Mouse (Mus musculus): ENCODE measurements around the gene Hsd17b13. TPM values are rescaled to one million over a fixed set of nuclear protein-coding genes. Genes with fewer than 3 reads are reported as not detected.

Hsd17b13 gene
- polyA plus RNA-seq, 1 experiment from 2014 or later: 459 TPM

DNA sequence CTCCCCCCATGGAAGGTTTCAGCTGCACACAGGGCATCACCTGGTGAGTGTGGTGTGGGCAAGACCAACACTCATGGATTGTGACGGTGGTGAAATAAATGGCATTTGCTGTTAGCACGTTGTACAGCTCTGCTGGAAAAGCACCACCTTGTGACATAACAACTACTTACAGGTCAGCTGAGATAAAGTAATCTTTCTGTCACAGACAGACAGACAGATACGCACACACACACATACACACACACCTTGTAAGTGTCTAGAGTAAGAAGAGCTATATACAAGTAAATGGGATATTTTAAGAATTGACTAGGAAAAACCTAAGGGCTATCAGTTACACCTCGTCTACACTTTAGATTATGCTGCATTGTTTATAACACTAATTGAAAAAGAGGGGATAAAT lies 17.5 kb upstream of the Hsd17b13 start:
- H3K9ac ChIP-seq (replicated peaks): no peak overlapping the region
- no peaks in the 10 kb centered on the region for H3K9me3 ChIP-seq (ENCODE audit: low read length)
- no peak overlapping the region for H3K27ac ChIP-seq (ENCODE audit: low read depth)
- TF ChIP-seq CTCF (IDR thresholded peaks at IDR 0.05; ENCODE audit: low read depth) (no peak), EP300 (IDR thresholded peaks at IDR 0.05; ENCODE audit: low read depth) (peak; percentile 68)
- no peaks in the 10 kb centered on the region for H3K4me1 ChIP-seq (ENCODE audit: insufficient read depth)
- peaks cover 19% of the 10 kb centered on the region for H3K36me3 ChIP-seq (replicated peaks; ENCODE audit: insufficient read depth, low read length)
- ATAC-seq (peak; percentile 54), DNase-seq (no peak)
- 59% methylated on average over 4 of the region's 4 CpGs for WGBS (ENCODE audit: insufficient replicate concordance)
- no peak overlapping the region for H3K4me2 ChIP-seq (ENCODE audit: low read depth, low read length)
- H3K4me3 ChIP-seq (ENCODE audit: low read depth, low read length): no peak overlapping the region
- no peaks in the 10 kb centered on the region for H3K27me3 ChIP-seq (ENCODE audit: insufficient read depth, low read length)

DNA sequence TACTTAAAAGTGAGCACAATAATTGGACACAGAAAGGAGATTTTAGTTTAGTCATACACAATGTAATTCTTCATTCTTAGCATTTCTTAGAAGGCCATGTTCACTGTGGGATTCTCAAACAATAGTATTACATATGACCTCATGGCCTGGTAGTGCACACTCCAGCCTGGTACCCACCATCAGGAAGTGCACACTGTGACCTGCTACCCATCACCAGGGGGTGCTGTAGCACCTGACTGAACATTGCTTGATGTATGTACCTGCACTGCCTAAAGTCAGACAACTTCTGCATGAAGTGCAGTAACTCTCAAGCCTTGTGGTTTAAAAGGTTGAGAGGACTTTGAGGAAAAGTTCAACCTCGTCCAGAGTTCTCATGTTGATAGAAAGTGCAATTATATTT lies 16.4 kb upstream of the Hsd17b13 start:
- no peaks in the 10 kb centered on the region for H3K4me1 ChIP-seq (ENCODE audit: insufficient read depth)
- no peak overlapping the region for H3K27ac ChIP-seq (ENCODE audit: low read depth)
- ATAC-seq: no peak
- H3K27me3 ChIP-seq (ENCODE audit: insufficient read depth, low read length): no peaks in the 10 kb centered on the region
- no peak overlapping the region for H3K9ac ChIP-seq (replicated peaks)
- TF ChIP-seq CTCF (IDR thresholded peaks at IDR 0.05; ENCODE audit: low read depth): peak; percentile 64
- no peak for TF ChIP-seq EP300 (IDR thresholded peaks at IDR 0.05; ENCODE audit: low read depth)
- H3K9me3 ChIP-seq (ENCODE audit: low read length): no peaks in the 10 kb centered on the region
- no peak overlapping the region for H3K4me2 ChIP-seq (ENCODE audit: low read depth, low read length)
- H3K4me3 ChIP-seq (ENCODE audit: low read depth, low read length): no peak overlapping the region
- H3K36me3 ChIP-seq (replicated peaks; ENCODE audit: insufficient read depth, low read length): peaks cover 20% of the 10 kb centered on the region
- no peak for DNase-seq
- WGBS (ENCODE audit: insufficient replicate concordance): 76% methylated on average over 1 of the region's 1 CpGs

DNA sequence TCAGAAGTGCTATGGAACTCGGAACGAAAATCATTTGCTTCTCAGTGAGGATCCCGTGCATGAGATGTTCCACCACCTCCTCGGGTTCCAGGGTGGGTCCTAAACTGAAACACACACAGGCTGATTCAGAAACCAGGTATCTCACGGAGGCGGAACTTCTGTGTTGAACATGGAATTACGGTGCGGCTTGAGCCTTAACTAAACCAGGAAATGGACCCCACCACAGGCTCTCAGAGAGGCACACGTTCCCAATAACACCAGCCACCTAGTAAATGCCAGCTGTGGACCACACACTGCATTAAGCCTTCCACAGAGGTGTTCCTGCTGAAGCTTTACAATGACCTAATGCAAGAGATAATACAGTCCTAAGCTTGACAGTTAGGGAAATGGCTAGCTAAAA lies 15.6 kb upstream of the Hsd17b13 start:
- no peak for ATAC-seq
- H3K9me3 ChIP-seq (ENCODE audit: low read length): no peaks in the 10 kb centered on the region
- 87% methylated on average over 9 of the region's 9 CpGs for WGBS (ENCODE audit: insufficient replicate concordance)

DNA sequence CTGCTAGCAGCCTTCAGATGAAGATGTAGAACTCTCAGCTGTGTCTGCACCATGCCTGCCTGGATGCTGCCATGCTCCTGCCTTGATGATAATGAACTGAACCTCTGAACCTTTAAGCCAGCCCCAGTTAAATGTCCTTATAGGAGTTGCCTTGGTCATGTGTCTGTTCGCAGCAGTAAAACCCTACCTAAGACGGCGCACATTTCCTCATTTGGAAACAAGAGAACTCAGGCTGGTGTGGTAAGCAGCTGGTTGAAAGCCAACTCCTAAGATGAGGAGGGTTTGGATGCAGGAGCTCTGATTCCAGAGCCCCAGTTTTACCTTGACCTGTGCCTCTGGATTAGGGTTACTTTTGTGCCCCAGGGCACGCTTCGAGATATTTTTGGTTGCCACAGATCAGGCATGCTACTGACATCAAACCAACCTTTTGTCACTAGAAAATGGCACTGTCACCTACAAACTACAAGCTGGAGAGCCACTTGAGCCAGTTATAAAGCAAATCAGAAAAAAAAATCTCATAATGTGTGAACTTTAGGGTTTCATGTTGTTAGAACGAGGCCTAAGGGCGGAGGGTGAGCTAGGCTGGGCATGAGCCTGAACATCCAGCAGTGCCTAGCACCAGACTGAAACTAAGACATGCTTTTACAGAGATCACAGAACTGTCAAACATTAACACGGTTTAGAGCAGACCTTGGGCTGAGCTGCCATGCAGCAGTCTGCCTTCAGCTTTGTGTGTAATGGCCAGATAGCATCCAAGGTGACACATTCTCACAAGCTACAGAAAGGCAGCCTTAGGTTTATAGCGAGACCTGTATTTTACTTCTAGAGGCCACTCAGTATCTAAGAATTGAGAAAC lies 3.7 kb upstream of the Hsd17b13 start:
- Histone ChIP-seq H3K27me3 (ENCODE audit: insufficient read depth, low read length) (no peaks in the 10 kb centered on the region), H3K9ac (replicated peaks) (no peak overlapping the region), H3K4me2 (ENCODE audit: low read depth, low read length) (no peak overlapping the region), H3K4me1 (ENCODE audit: insufficient read depth) (peaks cover 8% of the 10 kb centered on the region; the same call in 1 of the 2 replicates), H3K36me3 (replicated peaks; ENCODE audit: insufficient read depth, low read length) (no peaks in the 10 kb centered on the region), H3K27ac (ENCODE audit: low read depth) (peak overlapping the region; percentile 55), H3K4me3 (ENCODE audit: low read depth, low read length) (no peak overlapping the region), H3K9me3 (ENCODE audit: low read length) (no peaks in the 10 kb centered on the region)
- WGBS (ENCODE audit: insufficient replicate concordance): 65% methylated on average over 9 of the region's 9 CpGs
- ATAC-seq (no peak), DNase-seq (no peak)
- TF ChIP-seq EP300 (IDR thresholded peaks at IDR 0.05; ENCODE audit: low read depth) (no peak), CTCF (IDR thresholded peaks at IDR 0.05; ENCODE audit: low read depth) (no peak)

More for the DNA sequence above, 15.6 kb upstream of the Hsd17b13 start:
- H3K36me3 ChIP-seq (replicated peaks; ENCODE audit: insufficient read depth, low read length): peaks cover 20% of the 10 kb centered on the region
- no peak overlapping the region for H3K27ac ChIP-seq (ENCODE audit: low read depth)
- H3K4me2 ChIP-seq (ENCODE audit: low read depth, low read length): no peak overlapping the region
- TF ChIP-seq CTCF (IDR thresholded peaks at IDR 0.05; ENCODE audit: low read depth) (no peak), EP300 (IDR thresholded peaks at IDR 0.05; ENCODE audit: low read depth) (no peak)
- H3K27me3 ChIP-seq (ENCODE audit: insufficient read depth, low read length): no peaks in the 10 kb centered on the region
- H3K4me1 ChIP-seq (ENCODE audit: insufficient read depth): no peaks in the 10 kb centered on the region
- no peak for DNase-seq
- H3K4me3 ChIP-seq (ENCODE audit: low read depth, low read length): no peak overlapping the region
- H3K9ac ChIP-seq (replicated peaks): no peak overlapping the region

DNA sequence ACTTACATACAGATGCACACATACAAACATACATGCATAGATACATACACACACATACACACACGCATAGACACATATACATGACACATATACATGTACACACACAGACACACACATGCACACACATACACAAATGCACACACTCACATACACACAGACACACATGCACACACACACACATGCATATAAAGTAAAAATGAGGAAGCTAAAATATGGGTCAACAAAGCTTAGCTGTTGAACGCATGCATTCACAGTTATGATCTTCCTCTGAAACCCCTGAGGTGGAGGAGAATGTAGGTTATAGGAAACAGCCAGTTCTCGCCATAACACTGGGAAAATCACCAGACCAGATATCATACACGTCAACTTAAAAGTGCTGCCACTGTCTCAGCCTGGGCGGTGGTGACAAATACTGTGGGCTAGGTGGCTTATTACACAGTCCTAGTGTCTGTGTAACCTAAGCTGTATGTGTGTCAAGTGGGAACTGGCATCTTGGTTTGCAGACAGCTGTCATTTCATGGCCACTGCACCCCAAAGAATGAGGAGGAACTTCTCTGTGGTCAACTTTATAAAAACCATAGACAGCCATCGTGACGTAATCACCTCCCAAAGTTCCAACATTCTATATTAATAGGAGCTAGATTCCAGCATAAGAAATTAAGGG lies 829 bp upstream of the Hsd17b13 start:
- TF ChIP-seq CTCF (IDR thresholded peaks at IDR 0.05; ENCODE audit: low read depth) (no peak), EP300 (IDR thresholded peaks at IDR 0.05; ENCODE audit: low read depth) (no peak)
- 57% methylated on average over 7 of the region's 7 CpGs for WGBS (ENCODE audit: insufficient replicate concordance)
- H3K4me2 ChIP-seq (ENCODE audit: low read depth, low read length): no peak overlapping the region
- H3K9ac ChIP-seq (replicated peaks): no peak overlapping the region
- no peak for DNase-seq
- H3K9me3 ChIP-seq (ENCODE audit: low read length): no peaks in the 10 kb centered on the region
- peak overlapping the region; percentile 71 for H3K27ac ChIP-seq (ENCODE audit: low read depth)
- H3K36me3 ChIP-seq (replicated peaks; ENCODE audit: insufficient read depth, low read length): no peaks in the 10 kb centered on the region
- ATAC-seq: no peak
- H3K4me3 ChIP-seq (ENCODE audit: low read depth, low read length): no peak overlapping the region
- no peaks in the 10 kb centered on the region for H3K27me3 ChIP-seq (ENCODE audit: insufficient read depth, low read length)
- H3K4me1 ChIP-seq (ENCODE audit: insufficient read depth): peaks cover 16% of the 10 kb centered on the region; the same call in 1 of the 2 replicates

DNA sequence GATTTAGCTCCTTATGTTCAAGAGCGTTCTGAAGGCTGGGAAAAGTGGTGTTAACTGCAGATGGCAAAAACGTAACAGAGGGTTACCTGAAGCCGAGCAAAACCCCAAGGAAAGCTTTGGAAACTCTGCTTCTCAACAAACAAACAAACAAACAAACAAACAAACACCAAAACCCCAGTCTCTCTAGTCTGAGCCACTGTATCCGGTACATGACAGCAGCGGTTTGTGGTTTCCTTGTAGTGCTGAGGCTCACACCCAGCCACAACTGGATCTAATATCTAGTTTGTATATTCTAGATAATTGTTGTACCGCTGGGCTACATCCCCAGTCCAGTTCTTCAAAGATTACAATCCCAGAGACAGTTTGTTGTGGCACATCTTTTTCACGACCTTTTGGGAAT lies 1.5 kb downstream of the Hsd17b13 start:
- H3K27ac ChIP-seq (ENCODE audit: low read depth): no peak overlapping the region
- no peak for ATAC-seq
- TF ChIP-seq CTCF (IDR thresholded peaks at IDR 0.05; ENCODE audit: low read depth) (no peak), EP300 (IDR thresholded peaks at IDR 0.05; ENCODE audit: low read depth) (no peak)
- peak overlapping the region; percentile 52; the same call in 1 of the 2 replicates for H3K9ac ChIP-seq (replicated peaks)
- H3K4me3 ChIP-seq (ENCODE audit: low read depth, low read length): peak overlapping the region; percentile 31
- DNase-seq: no peak
- no peaks in the 10 kb centered on the region for H3K9me3 ChIP-seq (ENCODE audit: low read length)
- peak overlapping the region; percentile 57 for H3K4me2 ChIP-seq (ENCODE audit: low read depth, low read length)
- WGBS (ENCODE audit: insufficient replicate concordance): 47% methylated on average over 7 of the region's 7 CpGs
- no peaks in the 10 kb centered on the region for H3K36me3 ChIP-seq (replicated peaks; ENCODE audit: insufficient read depth, low read length)
- H3K27me3 ChIP-seq (ENCODE audit: insufficient read depth, low read length): no peaks in the 10 kb centered on the region
- peaks cover 18% of the 10 kb centered on the region; the same call in 1 of the 2 replicates for H3K4me1 ChIP-seq (ENCODE audit: insufficient read depth)
